Mouse (Mus musculus): Measurements from ENCODE around the gene Cfd.

- TF ChIP-seq USF1 (IDR thresholded peaks at IDR 0.05; ENCODE audit: low read depth) (no peak), CTCF (IDR thresholded peaks at IDR 0.05; ENCODE audit: control insufficient read depth, insufficient read depth, insufficient read length) (no peak), MAX (IDR thresholded peaks at IDR 0.05) (no peak), MYOD1 (IDR thresholded peaks at IDR 0.05; ENCODE audit: control insufficient read depth, insufficient read length, low read depth) (no peak), MYOG (IDR thresholded peaks at IDR 0.05; ENCODE audit: control insufficient read depth, extremely low read depth, insufficient read length) (no peak), CEBPB (IDR thresholded peaks at IDR 0.05; ENCODE audit: low read depth) (no peak)
Measured at GRCm38 (mm10) chr10:79912412-79912811, 21.8 kb downstream of the Cfd start.
